Mouse (Mus musculus): Measurements from ENCODE around the gene Cst7.

DNA sequence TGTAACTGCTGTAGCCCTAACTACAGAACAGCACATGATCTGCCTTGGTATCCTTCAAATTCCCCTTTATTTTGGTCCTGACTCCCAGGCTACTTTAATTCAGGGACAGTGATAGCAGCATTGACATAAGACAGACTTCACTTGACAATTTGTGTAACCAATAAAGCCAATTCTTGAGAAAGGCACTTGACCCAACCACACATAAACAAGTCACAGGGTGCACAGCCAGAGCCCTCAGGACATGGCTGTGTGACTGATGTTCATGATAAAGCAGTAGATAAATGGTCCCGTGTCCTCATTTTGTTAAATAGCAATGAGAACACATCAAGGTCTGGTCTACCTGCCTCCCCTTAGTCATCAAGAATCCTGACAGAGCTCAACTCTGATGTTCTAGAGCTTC is 9.4 kb downstream of the Cst7 start:
- TF ChIP-seq POLR2A (IDR thresholded peaks at IDR 0.05; ENCODE audit: borderline replicate concordance, extremely low read depth, insufficient read depth, insufficient read length, poor library complexity, severe bottlenecking) (no peak), CTCF (IDR thresholded peaks at IDR 0.05; ENCODE audit: borderline replicate concordance, extremely low read depth, insufficient read depth, insufficient read length) (no peak)

All from brain, embryonic 14.5 days (tissue).